Mouse (Mus musculus): ENCODE results near the gene Gm10112.

- TF ChIP-seq EP300 (IDR thresholded peaks at IDR 0.05; ENCODE audit: low read depth in 1 of 2, low read length in 2 of 2): no peak
- peak in 1 of 3 experiments; percentile 83; a peak in 2 of 6 replicates for TF ChIP-seq CTCF (IDR thresholded peaks at IDR 0.05 in 2 of 3, conservative IDR thresholded peaks at IDR 0.05 in 1 of 3; ENCODE audit: control insufficient read depth in 1 of 3, insufficient read depth in 1 of 3, low read depth in 2 of 3, low read length in 3 of 3, poor library complexity in 1 of 3, severe bottlenecking in 1 of 3)
- no peak; the same call in 1 of the 2 replicates for TF ChIP-seq JUND (IDR thresholded peaks at IDR 0.05; ENCODE audit: low read depth, low read length)
- TF ChIP-seq MEF2A (IDR thresholded peaks at IDR 0.05; ENCODE audit: extremely low read depth, insufficient replicate concordance, low read depth, low read length, poor library complexity, severe bottlenecking): no peak
- TF ChIP-seq ZKSCAN1 (IDR thresholded peaks at IDR 0.05; ENCODE audit: low read depth, low read length): no peak; the same call in 1 of the 2 replicates
- TF ChIP-seq POLR2A (IDR thresholded peaks at IDR 0.05; ENCODE audit: control insufficient read depth in 1 of 2, insufficient read depth in 1 of 2, low read depth in 1 of 2, low read length in 2 of 2, poor library complexity in 1 of 2): no peak
- no peak for TF ChIP-seq NELFE (IDR thresholded peaks at IDR 0.05; ENCODE audit: low read depth, low read length)
Measured at GRCm38 (mm10) chrX:111189574-111189973, 21.4 kb downstream of the Gm10112 start.
